Mouse (Mus musculus): ENCODE measurements around the gene Dclk1.

DNA sequence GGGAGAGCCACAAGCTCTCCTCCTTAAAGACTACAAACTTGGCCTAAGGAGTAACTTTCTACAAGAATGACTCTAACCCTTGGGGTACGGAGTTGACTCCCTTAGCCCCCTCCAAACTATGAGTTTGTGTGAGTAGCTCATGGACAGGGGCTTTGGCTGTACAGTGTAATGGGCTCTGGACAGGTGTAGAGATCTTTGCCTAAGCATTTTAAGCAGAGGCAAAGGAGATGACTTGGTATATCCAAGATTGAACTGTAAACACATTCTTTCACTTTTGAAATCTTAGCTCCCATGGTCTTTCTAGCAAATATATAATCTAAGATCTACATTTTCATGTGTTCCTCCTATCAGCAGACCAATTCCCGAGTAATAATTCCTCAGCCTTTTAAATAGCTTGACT is 229.9 kb downstream of the Dclk1 start, which contains the start of gene Gm21954:
- TF ChIP-seq POLR2A (IDR thresholded peaks at IDR 0.05; ENCODE audit: insufficient read depth, low read depth, low read length), result no peak
- no peak for TF ChIP-seq CTCF (IDR thresholded peaks at IDR 0.05; ENCODE audit: insufficient read depth, low read depth, low read length)
